Mouse (Mus musculus) naive thymus-derived CD4-positive, alpha-beta T cell, adult 2 months (primary cell): ENCODE measurements around the gene Ddx31.

ENCODE experiments used
- DNase-seq: peaks from one replicate; pipeline ENCODE4 v3.0.0-alpha.2; 2011; ENCODE audit warnings: low read depth

Gene Ddx31

DNA sequence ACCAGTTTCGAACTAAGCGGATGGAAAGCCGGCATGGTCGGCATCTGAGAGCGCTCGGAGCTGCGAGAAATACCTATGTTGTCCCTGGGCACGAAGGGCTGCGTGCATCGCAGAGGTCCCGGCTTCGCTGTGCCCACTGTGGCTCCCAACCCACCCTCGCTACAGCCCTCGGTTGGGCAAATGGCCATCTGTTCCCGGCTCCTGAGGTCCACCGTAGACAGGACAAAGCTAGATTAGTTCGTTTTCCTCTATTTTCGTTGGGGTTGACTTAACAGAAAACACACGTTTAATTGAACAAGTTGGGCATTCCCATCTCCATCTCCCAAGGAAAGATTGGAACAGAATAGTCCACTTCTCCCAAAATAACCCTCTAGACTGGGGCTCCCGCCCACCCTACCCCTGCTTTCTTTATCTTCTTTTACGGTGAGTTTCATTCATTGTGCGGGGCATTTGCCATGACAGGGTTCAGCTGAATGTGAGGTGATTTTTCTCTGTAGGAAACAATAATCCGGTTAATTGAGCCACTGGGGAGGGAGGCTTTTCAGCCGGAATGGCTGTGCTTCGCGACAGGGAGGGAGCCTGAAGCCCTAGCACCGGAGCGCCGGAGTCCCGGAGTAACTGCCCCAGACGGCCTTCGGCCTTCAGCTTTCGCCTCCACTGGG, 72.0 kb downstream of the Ddx31 start:
- no peak for DNase-seq

DNA sequence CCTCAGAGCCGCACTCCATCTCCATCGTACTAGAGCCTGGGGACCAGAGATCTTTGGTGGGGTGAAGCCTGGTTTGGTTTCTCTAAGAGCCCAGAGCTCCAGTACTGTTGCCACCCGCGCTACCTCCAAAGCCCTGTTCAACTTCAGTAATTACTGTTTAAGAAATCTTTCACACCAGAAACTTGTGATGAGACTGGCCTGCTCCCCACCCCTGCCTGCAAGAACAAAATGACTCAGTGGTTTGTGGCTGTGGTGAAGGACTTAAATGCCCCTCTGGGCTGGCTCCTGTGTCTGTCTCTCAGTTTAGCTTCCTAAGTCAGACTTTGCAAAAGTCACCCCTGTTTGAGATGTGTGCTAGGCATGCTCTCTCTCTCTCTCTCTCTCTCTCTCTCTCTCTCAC, 72.8 kb downstream of the Ddx31 start:
- DNase-seq = no peak

DNA sequence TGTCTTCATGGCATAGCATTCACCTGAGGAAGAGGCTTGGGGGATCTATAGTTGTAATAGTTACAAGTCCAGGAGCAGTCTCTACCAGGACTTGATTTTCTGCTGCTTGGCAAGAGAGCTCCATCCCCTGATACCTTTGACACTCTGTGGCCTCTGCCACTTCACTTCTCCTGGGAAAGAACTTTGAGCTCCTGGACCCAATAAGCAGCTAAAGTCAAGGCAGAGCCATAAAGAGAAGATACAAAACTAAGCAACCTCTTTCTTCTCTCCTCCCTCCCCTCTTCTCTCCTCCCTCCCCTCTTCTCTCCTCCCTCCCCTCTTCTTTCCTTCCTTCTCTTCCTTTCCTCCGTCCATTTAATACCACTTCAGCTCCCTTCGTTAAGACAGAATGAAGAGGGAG, 73.9 kb downstream of the Ddx31 start:
- no peak for DNase-seq

DNA sequence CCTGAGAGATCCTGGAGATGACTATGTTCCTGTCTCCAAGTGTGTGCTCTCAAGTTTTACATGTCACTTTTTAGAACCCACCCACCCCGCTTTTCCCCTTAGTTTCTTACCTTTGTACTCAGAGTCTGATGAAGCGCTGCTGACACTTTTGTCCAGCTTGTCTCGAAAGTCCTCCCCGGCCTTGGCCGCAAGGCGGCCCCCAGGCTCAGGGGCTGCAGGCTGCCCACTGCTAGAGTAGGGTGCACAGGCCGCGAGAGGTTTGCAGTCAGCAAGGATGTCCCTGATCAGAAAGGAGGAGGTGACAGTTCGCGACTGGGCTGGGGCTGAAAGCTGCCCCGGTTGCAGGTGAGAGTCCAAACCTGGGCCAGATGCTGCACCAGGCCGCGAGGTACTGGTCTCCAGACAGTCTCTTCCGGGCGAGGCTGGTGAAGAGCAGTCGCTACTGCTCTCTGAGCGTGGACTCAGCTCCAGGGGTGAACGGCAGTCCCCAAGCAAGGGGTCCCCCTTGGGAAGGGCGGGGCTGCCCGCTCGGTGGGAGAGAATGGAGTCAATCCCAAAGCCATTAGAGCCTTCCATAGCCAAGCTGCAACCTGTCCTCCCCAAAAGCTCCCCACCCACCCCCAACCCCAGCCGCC, 75.0 kb downstream of the Ddx31 start:
- no peak for DNase-seq

DNA sequence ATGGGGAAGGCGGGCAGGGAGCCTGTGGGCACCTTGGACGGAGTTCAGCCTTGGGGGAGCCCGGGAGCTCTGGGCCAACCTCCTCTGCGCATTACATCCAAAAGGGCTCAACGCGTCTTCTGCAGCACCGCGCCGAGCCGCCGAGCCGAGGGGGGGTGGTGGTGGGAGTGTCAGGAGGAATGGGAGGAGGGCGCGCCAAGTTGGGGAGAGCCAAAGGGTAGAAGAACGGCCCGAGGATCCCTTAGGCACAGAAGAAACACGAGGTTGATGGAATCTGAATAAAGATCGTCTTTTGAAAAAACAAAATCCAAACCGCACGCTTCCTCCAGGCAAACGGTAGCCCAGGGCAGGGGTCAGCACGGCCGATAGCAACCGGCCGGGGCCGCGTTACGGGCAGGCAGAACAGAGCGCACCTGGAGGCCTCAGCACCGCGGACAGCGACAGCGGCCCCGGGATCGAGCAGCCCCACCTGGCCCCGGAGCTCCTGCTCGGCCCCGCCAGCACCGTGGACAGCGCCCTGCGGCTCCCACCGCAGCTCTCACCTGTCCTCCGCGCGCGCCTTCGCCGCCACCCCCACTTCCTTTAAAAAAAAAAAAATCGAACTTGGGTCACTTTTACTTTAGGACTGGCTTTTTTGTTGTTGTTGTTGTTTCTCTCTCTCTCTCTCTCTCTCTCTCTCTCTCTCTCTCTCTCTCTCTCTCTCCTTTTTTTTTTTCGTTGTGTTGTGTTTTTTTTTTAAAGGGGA, 75.7 kb downstream of the Ddx31 start:
- peak; percentile 52 for DNase-seq

DNA sequence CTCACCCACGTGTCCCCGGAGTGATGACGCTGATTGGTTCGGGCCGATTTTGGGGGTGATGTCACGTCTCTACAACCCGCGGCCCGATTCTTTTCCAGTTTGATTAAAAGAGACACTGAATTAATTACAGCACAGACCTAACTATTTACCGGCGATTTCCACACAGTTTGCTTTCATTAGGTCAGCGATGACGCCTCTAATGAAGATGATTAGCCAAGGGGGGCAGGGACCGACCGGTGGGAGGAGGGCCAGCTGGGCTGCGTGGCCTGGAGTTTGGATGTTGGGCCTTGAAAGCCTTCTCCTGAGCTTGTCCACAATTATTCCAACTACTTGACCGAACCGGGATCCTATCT, 76.3 kb downstream of the Ddx31 start, which contains the start of gene Barhl1:
Gene Barhl1 (minus strand): TSS at position 156 of the 353 bp plus-strand sequence.
- DNase-seq = no peak

DNA sequence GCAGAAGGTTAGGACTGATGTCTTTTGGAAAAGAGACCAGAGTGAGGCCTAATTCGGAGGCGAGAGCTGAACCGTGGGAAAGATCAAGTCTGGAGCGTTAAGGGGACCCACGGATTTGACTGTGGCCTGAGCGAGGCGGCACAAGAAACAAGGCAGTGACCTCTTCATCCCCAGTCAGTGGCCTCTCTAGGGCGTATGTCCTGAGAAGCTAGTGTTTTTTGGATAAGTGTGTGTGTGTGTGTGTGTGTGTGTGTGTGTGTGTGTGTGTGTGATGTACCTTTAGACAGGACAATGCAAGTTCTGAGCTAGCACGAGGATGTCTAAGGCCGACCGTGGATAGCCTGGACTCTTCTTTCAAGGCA, 76.9 kb downstream of the Ddx31 start:
- peak; percentile 8 for DNase-seq

DNA sequence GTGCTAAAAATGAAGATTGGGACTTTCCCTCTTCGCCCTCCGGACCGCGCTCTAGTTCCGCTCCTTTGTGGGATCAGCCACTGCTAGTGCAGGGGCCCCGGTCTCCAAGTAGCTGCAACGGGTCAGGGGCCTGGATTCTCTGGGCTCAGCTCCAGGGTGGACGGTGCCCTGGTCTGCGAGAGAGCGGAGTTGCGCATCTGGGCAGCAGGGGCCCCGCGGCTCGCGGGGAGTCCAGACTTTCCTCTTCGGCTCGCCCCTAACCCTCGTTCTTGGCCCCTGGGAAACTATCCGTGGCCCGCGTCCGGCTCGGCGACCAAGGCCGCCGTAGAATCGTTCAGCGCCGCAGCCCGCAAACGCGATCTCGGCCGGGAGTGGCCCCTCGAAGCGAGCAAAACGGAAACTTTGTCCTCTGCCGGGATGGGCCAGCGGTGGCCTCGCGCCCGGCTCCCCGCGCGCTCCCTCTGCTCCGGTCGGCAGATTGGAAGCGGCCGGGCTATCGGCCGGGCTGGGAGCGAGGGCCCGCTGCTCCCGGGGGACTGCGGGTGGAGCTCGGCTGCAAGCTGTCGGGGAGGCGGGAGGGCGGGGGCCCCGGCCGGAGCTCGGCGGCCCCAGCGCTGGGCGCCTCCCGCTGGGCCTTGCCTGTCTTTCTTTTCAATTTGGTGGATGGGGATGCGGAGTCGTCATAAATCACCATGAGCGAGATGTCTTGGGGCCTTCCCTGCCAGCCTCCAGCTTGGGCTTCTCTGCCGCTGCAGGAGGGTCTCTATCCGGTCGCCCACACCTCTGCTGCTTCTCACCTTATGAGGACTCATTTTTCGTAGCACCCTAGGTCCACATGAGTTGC, 77.5 kb downstream of the Ddx31 start:
- DNase-seq = no peak

DNA sequence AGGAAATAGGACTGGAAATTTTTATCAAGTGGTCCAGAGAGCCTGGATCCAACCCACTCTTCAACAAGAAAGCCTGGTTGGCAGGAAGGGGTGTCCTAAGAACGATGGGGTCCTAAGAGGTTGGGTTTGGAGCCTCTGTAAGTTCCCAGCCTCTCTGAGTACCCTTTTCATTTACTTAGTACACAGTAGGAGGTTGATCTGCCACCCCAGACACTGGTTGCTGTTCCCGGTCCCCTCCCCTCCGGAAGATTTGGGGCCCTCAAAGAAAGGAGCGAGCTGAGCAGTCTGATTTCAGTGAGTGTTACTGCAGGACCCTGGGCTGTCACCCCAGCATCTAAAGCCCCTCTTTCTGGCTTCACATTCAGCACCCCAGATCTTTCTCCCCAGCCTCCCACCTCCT, 78.8 kb downstream of the Ddx31 start:
- no peak for DNase-seq

DNA sequence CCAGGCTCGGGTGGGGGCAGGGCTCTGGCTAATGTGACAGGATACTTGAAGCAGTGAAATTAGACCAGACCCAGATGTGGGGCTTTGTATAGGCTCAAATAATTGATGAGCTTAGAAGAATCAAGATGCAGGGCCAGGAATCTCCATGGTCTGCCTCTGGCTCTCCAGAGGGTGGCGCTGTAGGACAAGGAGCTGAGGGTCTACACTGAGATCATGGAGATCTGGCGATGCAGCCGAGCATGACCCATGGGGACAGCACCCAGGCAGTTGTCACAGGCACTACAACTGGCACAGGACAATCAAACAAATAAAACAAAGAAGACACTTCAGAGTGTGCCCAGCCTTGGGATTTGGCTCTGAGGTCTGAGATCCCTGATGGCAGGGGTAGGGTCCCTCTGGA, 83.7 kb downstream of the Ddx31 start:
- peak; percentile 38 for DNase-seq

DNA sequence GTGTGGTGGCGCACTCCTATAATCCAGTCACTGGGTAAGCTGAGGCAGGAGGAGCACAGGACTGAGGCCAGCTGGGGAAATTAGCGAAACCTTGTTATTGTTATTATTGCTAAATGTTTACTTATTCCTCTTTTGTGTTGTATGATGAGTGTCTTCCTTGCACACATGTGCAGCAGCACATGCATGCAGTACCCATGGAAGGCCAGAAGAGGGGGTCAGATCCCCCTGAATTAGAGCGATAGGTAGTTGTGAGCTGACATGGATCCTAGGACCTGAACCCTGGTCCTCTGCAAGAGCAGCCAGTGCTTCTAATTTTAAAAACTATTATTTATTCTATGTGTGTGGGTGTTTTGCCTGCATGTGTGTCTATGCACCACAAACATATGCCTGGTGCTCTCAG, 90.4 kb downstream of the Ddx31 start:
- DNase-seq = no peak

DNA sequence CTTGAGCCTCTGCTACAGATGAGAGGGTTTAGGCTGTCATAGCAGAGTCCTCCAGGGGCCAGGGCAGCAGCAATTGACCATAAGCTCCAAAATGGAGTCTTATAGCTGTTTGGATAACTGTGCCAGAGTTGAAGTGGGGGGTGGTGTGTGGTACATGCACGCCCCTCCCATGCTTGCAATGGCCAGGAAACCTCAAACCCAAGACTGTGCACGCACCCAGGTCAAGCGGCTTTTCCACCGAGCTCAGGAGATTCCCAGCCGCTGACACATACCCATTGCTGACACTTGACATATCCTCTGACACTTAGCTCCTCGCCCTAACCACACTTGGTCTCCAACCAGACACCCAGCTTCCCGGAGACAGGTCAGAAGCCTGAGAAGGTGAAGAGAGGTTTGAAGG, 98.8 kb downstream of the Ddx31 start:
- no peak for DNase-seq

DNA sequence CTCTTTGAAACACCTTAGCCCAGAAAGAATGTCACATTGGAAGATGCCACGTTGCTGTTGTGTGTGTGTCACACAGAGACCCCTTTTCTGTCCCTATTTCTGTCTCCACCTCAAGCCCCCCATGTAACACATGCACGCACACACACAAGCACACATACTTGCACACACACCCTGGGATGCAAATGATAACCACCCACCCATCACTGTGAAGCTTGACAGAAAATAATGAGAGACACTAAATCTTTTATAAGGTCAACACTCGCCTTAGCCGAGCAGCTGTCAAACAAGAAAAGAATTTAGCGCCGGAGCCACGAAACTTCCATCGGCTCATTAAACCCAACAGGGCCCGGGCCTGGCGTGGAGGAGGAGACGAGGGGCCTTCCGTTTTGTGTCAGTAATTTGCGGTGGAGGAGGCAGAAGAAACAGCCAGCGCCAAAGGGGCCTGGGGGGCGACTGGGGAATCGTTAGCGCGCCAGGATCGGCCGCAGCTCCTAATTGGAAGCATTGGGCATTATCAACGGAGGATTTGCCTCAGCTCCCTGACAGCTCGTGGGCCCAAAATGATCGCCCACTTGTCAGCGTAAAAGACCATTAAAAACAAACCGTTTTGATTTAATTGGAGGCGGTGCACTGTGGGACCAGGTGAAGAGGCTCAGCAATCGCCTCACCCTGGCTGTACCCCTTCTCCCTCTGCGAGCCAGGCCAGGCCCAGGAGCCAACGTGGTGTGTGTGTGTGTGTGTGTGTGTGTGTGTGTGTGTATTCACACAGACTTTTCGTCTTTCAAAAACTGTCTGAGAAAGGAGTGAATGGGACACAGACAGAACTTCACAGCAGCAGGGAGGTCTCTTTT, 103.7 kb downstream of the Ddx31 start:
- DNase-seq = no peak

DNA sequence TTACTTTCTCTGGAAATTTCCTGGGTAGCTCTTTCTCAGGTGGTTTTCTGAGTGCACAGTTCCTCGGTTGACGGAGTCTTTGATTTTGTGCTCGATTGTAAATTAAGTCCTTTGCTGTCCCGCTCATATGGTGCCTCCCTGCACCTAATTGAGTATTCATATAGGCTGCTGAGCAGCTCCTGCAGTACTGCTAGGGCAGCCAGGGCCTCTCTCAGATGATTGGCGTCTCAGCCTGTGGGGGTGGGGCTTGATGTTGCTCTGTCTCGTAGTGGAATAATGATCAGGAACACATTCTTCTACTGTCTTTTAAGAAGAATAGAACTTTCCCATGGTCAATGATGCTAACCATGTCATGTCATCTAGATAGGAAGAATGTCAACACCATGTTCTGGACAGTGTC, 105.2 kb downstream of the Ddx31 start:
- DNase-seq = no peak

DNA sequence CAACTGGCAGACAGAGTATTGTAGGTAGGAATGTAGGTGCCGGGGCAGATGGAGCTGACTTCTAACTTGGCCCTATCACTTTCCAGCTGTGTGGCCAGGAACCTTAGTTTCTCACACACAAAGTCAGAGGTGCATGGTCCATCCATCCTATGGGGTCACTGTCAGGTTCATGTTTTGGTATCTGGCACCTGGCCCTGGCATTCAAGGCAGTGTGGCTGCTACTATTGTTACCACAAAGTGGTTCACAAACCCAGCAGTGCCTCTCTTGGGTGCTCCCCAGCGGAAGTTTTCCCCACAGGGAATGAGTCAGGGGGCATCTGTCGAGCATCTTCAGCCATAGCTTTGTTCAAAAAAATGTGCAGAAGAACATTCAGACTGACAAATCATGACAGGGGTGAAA, 106.1 kb downstream of the Ddx31 start:
- DNase-seq = no peak

DNA sequence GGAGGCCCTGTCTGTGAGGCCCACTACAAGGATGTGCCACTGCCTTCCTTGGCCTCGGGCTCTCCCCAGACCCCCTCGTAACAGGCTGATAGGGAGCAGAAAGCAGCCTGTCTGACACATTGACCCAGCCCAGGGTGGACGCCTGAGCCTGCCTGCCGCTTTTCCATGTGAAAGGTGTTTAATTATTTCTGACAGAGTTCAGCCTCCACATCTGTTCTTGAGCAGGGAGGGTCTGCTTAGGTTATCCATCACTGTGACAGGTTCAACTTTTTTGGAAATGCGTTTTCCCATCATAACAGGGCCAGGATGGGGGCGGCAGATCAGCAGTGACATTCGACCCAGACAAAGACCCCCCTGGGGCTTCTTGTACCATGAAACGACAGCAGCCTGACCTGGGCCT, 112.8 kb downstream of the Ddx31 start:
- DNase-seq = no peak

DNA sequence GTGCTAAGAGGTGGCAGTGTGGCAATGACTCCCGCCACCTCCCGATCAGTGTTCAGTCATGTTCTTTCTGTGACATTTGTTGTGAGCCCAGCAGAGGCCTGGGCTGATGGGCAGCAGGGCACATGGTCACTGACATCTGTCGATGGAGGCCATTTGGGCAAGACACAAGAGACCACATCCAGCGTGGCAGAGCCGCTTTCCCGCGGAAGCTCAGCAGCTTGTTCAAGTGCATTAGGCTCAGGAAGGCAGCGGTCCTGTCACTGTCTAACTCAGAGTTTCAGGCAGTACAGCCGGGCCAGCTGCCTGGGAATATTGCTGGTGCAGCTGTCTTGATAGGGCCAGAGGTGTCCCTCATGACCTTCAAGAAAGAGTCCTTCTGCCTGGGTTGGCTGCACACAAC, 114.4 kb downstream of the Ddx31 start:
- no peak for DNase-seq
